Mouse (Mus musculus) kidney, postnatal 0 days (tissue): ENCODE measurements around the gene Gm7694. TPM values are rescaled to one million over a fixed set of nuclear protein-coding genes. Genes with fewer than 3 reads are reported as not detected.

Experiments used
- ATAC-seq: fragments of 200-750 bp; cut with Nextera tagmentation; replicated peaks from 2 replicates; pipeline ENCODE4 v1.8.0; 2017; ENCODE audit warnings: low read depth, moderate number of reproducible peaks, moderate TSS enrichment, moderate library complexity; ENCODE audit not compliant: low FRiP score
- DNase-seq: peaks from one replicate; pipeline ENCODE4 v3.0.0-alpha.2; 2016; ENCODE audit warnings: low spot score
- H3K27ac ChIP-seq: fragments of 300-500 bp; sonication (generic); 2 replicates; pipeline ENCODE4 v1.5.1; 2014; ENCODE audit warnings: mild to moderate bottlenecking
- H3K27me3 ChIP-seq: fragments of 300-500 bp; sonication (generic); 2 replicates; pipeline ENCODE4 v1.6.1; 2014; ENCODE audit warnings: low read length, mixed read lengths; ENCODE audit not compliant: insufficient read depth
- H3K36me3 ChIP-seq: fragments of 300-500 bp; sonication (generic); 2 replicates; pipeline ENCODE4 v1.6.1; 2014; ENCODE audit warnings: low read length, mixed read lengths; ENCODE audit not compliant: insufficient read depth
- H3K4me1 ChIP-seq: fragments of 300-500 bp; sonication (generic); replicated peaks from 2 replicates; pipeline ENCODE4 v1.6.1; 2014; ENCODE audit warnings: antibody characterized with exemption, low read length, mixed read lengths; ENCODE audit not compliant: insufficient read depth
- H3K4me2 ChIP-seq: fragments of 300-500 bp; sonication (generic); 2 replicates; pipeline ENCODE4 v1.6.1; 2014; ENCODE audit warnings: mild to moderate bottlenecking, low read length, moderate library complexity, mixed read lengths
- H3K4me3 ChIP-seq: fragments of 300-500 bp; sonication (generic); replicated peaks from 2 replicates; pipeline ENCODE4 v1.5.1; 2014; ENCODE audit warnings: low read depth, low read length
- H3K9ac ChIP-seq: fragments of 300-500 bp; sonication (generic); 2 replicates; pipeline ENCODE4 v1.6.1; 2014; ENCODE audit warnings: low read depth, low read length
- H3K9me3 ChIP-seq: fragments of 300-500 bp; sonication (generic); replicated peaks from 2 replicates; pipeline ENCODE4 v1.6.1; 2016; ENCODE audit warnings: low read length, inconsistent platforms, mixed read lengths
- CTCF ChIP-seq: IDR thresholded peaks from 2 replicates; pipeline ENCODE4 v1.5.1; 2016; ENCODE audit warnings: antibody characterized with exemption, low read depth, mild to moderate bottlenecking, moderate library complexity
- WGBS: fragments of 180-500 bp; shearing (Covaris S2); extraction: QIAGEN DNeasy Blood & Tissue Kit; methylation state at CpG from one replicate; pipeline ENCODE4 v1.1.7; 2014; 5-methylcytosine and 5-hydroxymethylcytosine counted together
- polyA plus RNA-seq: library from polyadenylated mRNA; unstranded; fragments of >200 nt; fragmentation: Nextera tagmentation; extraction: Ambion mirVana; gene quantifications from 2 replicates; pipeline ENCODE4 v1.2.1, GENCODE M21; 2015

Gene Gm7694
- polyA plus RNA-seq, 1 experiment from 2014 or later: 5.6 TPM

- Histone ChIP-seq H3K4me3 (no peak overlapping the region), H3K9me3 (no peaks in the 10 kb centered on the region), H3K36me3 (no peaks in the 10 kb centered on the region), H3K27me3 (no peaks in the 10 kb centered on the region), H3K27ac (no peak overlapping the region), H3K4me1 (no peaks in the 10 kb centered on the region), H3K9ac (no peak overlapping the region), H3K4me2 (no peak overlapping the region)
- ATAC-seq (no peak), DNase-seq (no peak)
- WGBS: 82% methylated on average over 15 of the region's 15 CpGs
- TF ChIP-seq CTCF: no peak
These were observed 11.2 kb downstream of the Gm7694 start for GRCm38 (mm10) chr1:170294786-170295570.

GRCm38 (mm10) chr1:170293257-170293656 lies 12.9 kb downstream of the Gm7694 start:
- Histone ChIP-seq H3K9ac (no peak overlapping the region), H3K4me2 (no peak overlapping the region), H3K9me3 (no peaks in the 10 kb centered on the region), H3K36me3 (no peaks in the 10 kb centered on the region), H3K4me3 (no peak overlapping the region), H3K27ac (no peak overlapping the region), H3K27me3 (no peaks in the 10 kb centered on the region), H3K4me1 (no peaks in the 10 kb centered on the region)
- no peak for TF ChIP-seq CTCF
- WGBS: 82% methylated on average over 5 of the region's 5 CpGs
- no peak for DNase-seq
- ATAC-seq: no peak; the same call in 1 of the 2 replicates

- DNase-seq (peak; percentile 92), ATAC-seq (no peak)
- Histone ChIP-seq H3K27me3 (no peaks in the 10 kb centered on the region), H3K4me1 (no peaks in the 10 kb centered on the region), H3K4me3 (no peak overlapping the region), H3K27ac (no peak overlapping the region), H3K4me2 (no peak overlapping the region), H3K9ac (no peak overlapping the region), H3K9me3 (no peaks in the 10 kb centered on the region), H3K36me3 (no peaks in the 10 kb centered on the region)
- WGBS: 37% methylated on average over 9 of the region's 9 CpGs
- peak; percentile 98 for TF ChIP-seq CTCF
These were observed 13.7 kb downstream of the Gm7694 start for GRCm38 (mm10) chr1:170292239-170292951.

GRCm38 (mm10) chr1:170282415-170283129 lies 23.6 kb downstream of the Gm7694 start:
- no peak for TF ChIP-seq CTCF
- Histone ChIP-seq H3K9ac (no peak overlapping the region), H3K27me3 (no peaks in the 10 kb centered on the region), H3K36me3 (no peaks in the 10 kb centered on the region), H3K27ac (no peak overlapping the region), H3K4me3 (no peak overlapping the region), H3K4me2 (no peak overlapping the region), H3K4me1 (no peaks in the 10 kb centered on the region), H3K9me3 (no peaks in the 10 kb centered on the region)
- DNase-seq: no peak
- no peak for ATAC-seq
- WGBS: 67% methylated on average over 4 of the region's 4 CpGs

- H3K27ac ChIP-seq: no peak within 1 kb of the TSS
- ATAC-seq (no peak), DNase-seq (no peak)
- TF ChIP-seq CTCF: no peak
- H3K9me3 ChIP-seq: no peaks in the 10 kb centered on the region
- no peaks in the 10 kb centered on the region for H3K36me3 ChIP-seq
- no peak within 1 kb of the TSS for H3K4me2 ChIP-seq
- no peak within 1 kb of the TSS for H3K9ac ChIP-seq
- 72% methylated on average over 2 of the region's 3 CpGs for WGBS
- H3K4me3 ChIP-seq: no peak within 1 kb of the TSS
- H3K27me3 ChIP-seq: no peaks in the 10 kb centered on the region
- no peaks in the 10 kb centered on the region for H3K4me1 ChIP-seq
These were observed 29.1 kb downstream of the Gm7694 start, which contains the start of gene Sh2d1b1 for GRCm38 (mm10) chr1:170277016-170277415. Sh2d1b1 (plus strand) TSS chr1:170277320.

- no peak for TF ChIP-seq CTCF
- no peaks in the 10 kb centered on the region for H3K4me1 ChIP-seq
- H3K9ac ChIP-seq: no peak overlapping the region
- H3K27ac ChIP-seq: no peak overlapping the region
- H3K4me3 ChIP-seq: no peak overlapping the region
- ATAC-seq (no peak), DNase-seq (no peak)
- no peaks in the 10 kb centered on the region for H3K9me3 ChIP-seq
- no peaks in the 10 kb centered on the region for H3K36me3 ChIP-seq
- no peaks in the 10 kb centered on the region for H3K27me3 ChIP-seq
- H3K4me2 ChIP-seq: no peak overlapping the region
These were observed 32.9 kb downstream of the Gm7694 start for GRCm38 (mm10) chr1:170273252-170273651.
